Mouse (Mus musculus): ENCODE results near the gene Ina. TPM values are rescaled to one million over a fixed set of nuclear protein-coding genes. Genes with fewer than 3 reads are reported as not detected.

The Ina gene
- total RNA-seq, 2 experiments from 2014 or later = not detected

DNA sequence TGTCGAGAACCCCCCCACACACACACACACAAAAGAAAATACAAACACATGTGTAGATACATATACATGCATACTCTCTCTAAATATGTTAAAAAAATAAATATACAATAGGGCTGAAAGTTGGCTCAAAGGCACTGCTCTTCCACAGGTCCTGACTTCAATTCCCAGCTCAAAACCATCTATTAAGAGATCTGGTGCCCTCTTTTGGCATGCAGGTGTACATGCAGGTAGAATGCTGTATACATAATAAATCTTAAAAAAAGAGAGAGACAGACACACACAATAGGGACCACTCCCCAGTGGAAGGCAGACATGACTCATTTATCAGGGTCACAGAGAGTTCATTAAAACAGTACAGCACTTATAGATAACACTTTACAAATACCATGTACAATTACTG lies 31.8 kb downstream of the Ina start:
- no peak for ATAC-seq (replicated peaks; ENCODE audit: low FRiP score, poor library complexity, severe bottlenecking)

DNA sequence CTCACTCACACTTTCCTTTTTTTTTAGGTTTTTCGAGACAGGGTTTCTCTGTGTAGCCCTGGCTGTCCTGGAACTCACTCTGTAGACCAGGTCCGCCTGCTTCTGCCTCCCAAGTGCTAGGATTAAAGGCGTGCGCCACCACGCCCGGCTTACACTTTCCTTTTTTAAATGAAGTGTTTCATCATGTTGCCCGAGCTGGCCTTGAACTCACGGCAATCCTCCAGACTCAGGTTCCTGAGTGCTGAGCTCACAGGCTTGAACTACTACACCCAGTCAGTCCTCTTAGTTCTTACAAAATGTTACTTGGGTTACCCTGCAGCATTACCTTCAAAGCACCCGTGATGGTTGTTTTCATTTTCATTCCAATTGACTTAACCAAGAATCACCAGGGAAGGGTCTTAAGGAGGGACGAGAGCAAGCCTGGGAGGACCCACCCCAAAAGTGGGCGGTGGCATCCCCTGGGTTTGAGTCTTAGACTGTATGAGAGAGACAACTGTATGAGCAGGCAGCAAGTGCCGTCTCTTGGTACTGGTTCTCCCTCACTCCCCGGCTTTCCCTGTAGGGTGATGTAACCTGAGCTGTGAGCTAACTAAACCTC lies 32.8 kb downstream of the Ina start:
- ATAC-seq (replicated peaks; ENCODE audit: low FRiP score, poor library complexity, severe bottlenecking) = no peak

DNA sequence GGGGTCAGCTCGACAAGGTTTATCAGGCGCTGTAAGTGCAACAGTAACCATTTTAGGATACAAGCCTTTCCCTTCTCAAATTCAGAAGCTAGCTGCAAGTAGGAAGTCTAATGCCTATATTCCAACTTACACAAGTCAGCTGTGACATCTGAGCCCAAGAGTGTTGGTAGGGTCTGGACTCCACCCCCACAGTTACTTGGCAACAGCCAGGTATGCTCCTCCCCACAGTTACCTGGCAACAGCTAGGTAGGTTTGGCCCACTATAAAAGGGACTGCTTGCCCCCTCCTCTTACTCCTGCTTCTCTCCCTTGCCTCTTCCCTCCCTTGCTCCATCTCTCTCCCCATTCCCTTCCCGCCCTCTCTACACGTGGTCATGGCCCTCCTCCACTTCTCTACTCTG lies 34.6 kb downstream of the Ina start:
- ATAC-seq (replicated peaks; ENCODE audit: low FRiP score, poor library complexity, severe bottlenecking) = no peak

DNA sequence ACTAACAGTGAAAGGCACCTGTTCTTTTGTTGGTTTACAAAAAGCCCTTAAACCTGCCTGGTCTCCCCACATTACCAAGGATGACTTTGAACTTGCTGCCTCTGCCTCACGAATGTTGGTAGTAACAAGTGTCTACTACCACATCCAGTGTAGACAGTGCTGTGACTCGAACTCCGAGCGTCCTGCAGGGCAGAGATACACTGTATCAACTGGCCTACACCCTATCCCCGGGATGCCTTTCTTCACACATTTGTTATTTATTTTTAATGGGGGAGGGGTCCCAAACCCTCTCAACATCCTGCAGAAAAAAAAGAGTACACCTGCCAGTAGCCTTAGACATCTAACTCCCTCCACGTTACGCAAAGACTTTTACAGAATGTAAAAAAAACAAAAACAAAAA lies 35.3 kb downstream of the Ina start:
- no peak for ATAC-seq (replicated peaks; ENCODE audit: low FRiP score, poor library complexity, severe bottlenecking)

DNA sequence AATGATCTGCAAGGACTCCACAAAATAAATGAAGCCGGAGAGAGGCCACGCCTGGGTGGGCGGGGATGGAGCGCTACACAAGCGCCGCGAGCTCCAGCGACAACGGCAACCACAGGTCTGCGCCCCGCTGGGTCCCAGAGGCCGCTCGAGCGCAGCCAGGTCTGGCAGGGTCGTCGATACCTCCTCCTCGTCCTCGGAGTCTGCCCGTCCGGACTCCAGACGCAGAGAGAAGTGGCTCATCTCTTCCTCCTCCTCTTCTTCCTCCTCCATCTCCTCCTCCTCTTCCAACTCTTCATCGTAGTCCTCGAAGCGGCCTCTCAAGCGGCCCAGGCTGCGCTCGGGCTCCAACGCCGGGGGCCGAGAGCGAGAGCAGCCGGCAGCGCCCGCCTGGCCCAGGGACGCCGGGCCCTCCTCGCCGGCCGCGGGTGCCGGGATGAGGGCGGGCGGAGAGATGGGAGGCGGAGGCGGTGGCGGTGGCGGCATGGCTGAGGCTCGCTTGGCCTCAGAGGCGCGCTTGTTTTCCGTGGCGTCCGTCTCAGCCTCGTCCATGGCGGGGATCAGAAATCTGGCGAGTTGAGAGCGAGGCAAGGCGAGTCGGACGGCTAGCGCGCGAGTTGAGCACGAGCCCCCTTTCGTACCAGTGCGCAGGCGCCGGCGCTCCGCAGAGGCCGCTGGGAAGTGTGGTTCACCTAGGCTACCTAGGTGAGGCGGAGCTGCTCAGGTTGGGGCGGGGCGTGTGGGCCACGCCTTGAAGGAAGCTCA lies 36.0 kb downstream of the Ina start, which contains the start of gene Pcgf6:
Gene Pcgf6, minus strand, starts transcription at position 636 of the 762 bp plus-strand sequence.
- ATAC-seq (replicated peaks; ENCODE audit: low FRiP score, poor library complexity, severe bottlenecking) = peak; percentile 85

DNA sequence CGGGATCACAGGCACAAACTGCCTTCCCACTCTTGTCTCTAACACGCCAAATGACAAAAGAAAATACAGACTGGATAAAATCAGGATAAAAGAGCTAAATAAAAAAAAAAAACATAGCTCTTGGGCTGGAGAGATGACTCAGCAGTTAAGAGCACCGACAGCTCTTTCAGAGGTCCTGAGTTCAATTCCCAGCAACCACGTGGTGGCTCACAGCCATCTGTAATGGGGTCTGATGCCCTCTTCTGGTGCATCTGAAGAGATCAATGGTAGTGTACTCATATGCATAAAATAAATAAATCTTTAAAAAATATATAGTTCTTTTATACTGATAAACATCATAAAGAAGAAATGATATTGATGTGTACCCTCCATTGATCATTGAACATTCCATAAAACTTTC lies 38.4 kb downstream of the Ina start:
- ATAC-seq (replicated peaks; ENCODE audit: low FRiP score, poor library complexity, severe bottlenecking) = no peak

DNA sequence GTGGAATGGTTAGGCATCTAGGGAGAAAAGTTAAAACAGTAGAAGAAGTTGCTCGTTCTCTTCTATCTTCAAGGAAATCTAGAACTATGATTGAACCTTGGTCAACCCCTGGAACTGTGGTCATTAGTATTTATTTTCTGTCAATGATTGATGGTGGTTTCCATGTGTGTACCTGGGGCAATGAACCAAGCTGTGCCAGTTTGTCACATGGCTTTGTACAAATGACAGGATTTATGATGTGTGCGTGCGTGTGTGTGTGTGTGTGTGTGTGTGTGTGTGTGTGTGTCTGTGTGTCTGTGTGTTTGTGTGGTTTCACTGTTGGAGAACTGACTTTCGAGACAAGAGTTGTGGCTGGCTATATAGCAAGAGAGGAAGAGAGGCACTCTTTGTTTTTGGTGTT lies 39.0 kb downstream of the Ina start:
- no peak for ATAC-seq (replicated peaks; ENCODE audit: low FRiP score, poor library complexity, severe bottlenecking)

DNA sequence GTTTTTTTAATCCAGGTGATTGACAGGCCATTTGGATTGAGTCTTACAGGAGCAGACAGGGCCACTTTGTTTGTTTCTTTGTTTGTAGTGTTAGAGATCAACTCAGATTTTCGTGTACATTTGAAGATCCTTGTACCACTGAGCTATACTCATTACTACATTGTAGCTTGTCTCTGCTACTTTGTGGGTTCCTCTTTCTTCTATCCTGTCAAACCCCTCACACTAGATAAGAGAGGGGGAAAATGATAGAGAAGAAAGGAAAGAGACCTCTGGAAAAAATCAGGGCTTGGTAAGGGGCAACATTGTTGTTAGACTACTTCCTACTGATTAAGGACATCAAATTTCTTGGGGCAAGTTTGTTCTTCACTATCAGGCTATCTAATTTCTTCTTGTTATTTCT lies 43.2 kb downstream of the Ina start:
- no peak for ATAC-seq (replicated peaks; ENCODE audit: low FRiP score, poor library complexity, severe bottlenecking)

DNA sequence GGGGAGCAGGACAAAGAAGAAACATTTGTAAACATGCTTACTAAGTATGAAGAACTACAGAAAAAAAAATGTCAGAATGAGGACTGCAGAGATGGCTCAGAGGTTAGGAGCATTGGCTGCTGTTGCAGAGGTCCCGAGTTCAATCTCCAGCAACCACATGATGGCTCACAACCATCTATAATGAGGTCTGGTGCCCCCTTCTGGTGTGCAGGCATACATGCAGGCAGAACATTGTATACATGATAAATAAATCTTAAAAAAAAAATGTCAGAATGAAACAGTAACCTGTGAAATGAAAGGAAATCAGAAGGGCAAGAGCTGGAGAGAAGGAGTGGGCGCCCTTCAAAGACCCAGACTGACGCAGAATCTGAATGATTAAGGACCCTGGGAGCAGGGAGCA lies 51.4 kb downstream of the Ina start:
- ATAC-seq (replicated peaks; ENCODE audit: low FRiP score, poor library complexity, severe bottlenecking) = no peak

DNA sequence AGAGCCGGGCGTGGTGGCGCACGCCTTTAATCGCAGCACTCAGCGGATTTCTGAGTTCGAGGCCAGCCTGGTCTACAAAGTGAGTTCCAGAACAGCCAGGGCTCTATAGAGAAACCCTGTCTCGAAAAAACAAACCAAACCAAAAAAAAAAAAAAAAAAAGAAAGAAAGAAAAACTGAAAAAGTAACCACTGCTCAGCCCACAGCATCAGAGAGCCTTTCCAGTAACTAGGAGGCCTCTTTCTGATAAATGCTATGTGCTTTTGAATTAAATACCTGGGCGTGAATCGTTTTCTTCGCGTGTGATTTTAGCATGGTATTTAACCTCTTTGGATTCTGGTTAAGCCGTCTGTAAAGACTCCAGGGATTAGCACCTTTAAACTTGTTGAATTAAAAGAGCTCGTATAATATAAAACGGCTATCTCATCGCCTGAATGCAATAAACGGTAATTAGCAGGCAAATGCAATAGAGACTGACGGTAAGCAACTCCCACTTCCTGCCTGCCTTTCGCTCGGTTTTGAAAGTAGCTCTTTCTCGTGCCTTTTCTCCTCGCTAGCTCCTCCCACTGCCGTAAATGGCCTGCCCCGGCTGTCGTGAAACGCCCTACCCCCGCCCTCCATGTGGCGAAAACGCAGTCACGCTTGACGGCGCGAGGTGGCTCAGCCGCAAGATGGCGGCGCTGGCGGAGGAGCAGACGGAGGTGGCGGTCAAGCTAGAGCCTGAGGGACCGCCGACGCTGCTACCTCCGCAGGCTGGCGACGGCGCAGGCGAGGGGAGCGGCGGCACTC lies 52.8 kb downstream of the Ina start, which contains the start of gene Taf5:
Gene Taf5, plus strand, starts transcription at position 651 of the 787 bp plus-strand sequence.
- ATAC-seq (replicated peaks; ENCODE audit: low FRiP score, poor library complexity, severe bottlenecking) = peak; percentile 85

DNA sequence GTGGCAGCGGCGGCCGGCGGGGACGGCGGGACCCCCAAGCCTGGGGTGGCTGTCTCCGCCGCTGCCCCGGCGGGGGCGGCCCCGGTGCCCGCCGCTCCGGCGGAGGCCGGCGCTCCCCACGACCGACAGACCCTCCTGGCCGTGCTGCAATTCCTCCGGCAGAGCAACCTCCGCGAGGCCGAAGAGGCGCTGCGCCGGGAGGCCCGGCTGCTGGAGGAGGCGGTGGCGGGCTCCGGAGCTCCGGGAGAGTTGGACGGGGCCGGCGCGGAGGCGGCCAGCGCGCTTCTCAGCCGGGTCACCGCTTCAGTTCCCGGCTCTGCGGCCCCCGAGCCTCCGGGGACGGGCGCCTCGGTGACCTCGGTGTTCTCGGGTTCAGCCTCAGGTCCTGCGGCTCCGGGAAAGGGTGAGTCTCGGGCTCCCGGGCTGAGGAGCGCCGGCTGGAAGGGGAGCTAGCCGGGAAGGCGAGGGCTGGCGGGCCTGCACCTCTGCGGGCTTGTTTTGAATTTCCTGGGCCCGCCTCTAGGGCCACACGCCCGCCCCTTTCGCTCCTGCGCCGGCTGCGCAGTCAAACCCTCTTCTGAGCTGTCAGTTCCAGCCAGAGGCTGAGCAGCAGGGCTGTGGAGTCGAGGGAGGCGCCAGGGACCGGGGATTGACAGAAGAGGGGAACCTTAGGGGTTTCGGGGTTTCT lies 53.6 kb downstream of the Ina start:
- peak; percentile 93 for ATAC-seq (replicated peaks; ENCODE audit: low FRiP score, poor library complexity, severe bottlenecking)

Other genes starting within 250 kb of the Ina start
- 26.4 and 41.4 TPM in 2 replicates for gene Nt5c2, start 455 bp downstream of the Ina start, total RNA-seq (2015; ENCODE audit: low replicate concordance)
- 34.8 and 47.9 TPM in 2 replicates for gene Nt5c2, start 455 bp downstream of the Ina start, total RNA-seq (2017; ENCODE audit: low replicate concordance)
- gene Pcgf6, start 36.2 kb downstream of the Ina start, total RNA-seq (2015; ENCODE audit: low replicate concordance) = 6.7 and 8.6 TPM in 2 replicates
- gene Pcgf6, start 36.2 kb downstream of the Ina start, total RNA-seq (2017; ENCODE audit: low replicate concordance) = 0.61 and 1.4 TPM in 2 replicates
- gene Taf5, start 53.0 kb downstream of the Ina start, total RNA-seq (2015; ENCODE audit: low replicate concordance) = 19.5 and 19.7 TPM in 2 replicates
- 26.1 and 28.5 TPM in 2 replicates for gene Taf5, start 53.0 kb downstream of the Ina start, total RNA-seq (2017; ENCODE audit: low replicate concordance)
- 215 and 274 TPM in 2 replicates for gene Usmg5, start 75.9 kb downstream of the Ina start, total RNA-seq (2015; ENCODE audit: low replicate concordance)
- gene Usmg5, start 75.9 kb downstream of the Ina start, total RNA-seq (2017; ENCODE audit: low replicate concordance) = 74.4 and 133 TPM in 2 replicates
- gene Pdcd11, start 76.1 kb downstream of the Ina start, total RNA-seq (2015; ENCODE audit: low replicate concordance) = 1.4 and 3.4 TPM in 2 replicates
- 1.8 and 5.0 TPM in 2 replicates for gene Pdcd11, start 76.1 kb downstream of the Ina start, total RNA-seq (2017; ENCODE audit: low replicate concordance)
- gene Calhm2, start 123.6 kb downstream of the Ina start, total RNA-seq (2015; ENCODE audit: low replicate concordance) = 1.7 and 4.0 TPM in 2 replicates
- 0.83 and 1.0 TPM in 2 replicates for gene Calhm2, start 123.6 kb downstream of the Ina start, total RNA-seq (2017; ENCODE audit: low replicate concordance)
- gene Calhm1, start 129.6 kb downstream of the Ina start, total RNA-seq (2015; ENCODE audit: low replicate concordance) = not detected in 2 replicates
- not detected in 2 replicates for gene Calhm1, start 129.6 kb downstream of the Ina start, total RNA-seq (2017; ENCODE audit: low replicate concordance)
- not detected in 2 replicates for gene Calhm3, start 143.1 kb downstream of the Ina start, total RNA-seq (2015; ENCODE audit: low replicate concordance)
- gene Calhm3, start 143.1 kb downstream of the Ina start, total RNA-seq (2017; ENCODE audit: low replicate concordance) = not detected in 2 replicates
- gene Neurl1a, start 164.1 kb downstream of the Ina start, total RNA-seq (2015; ENCODE audit: low replicate concordance) = not detected in 2 replicates
- 0.68 TPM in 1 of 2 replicates, not detected in the other for gene Neurl1a, start 164.1 kb downstream of the Ina start, total RNA-seq (2017; ENCODE audit: low replicate concordance)